Mouse (Mus musculus): ENCODE measurements around the gene Hoxc5. TPM values are rescaled to one million over a fixed set of nuclear protein-coding genes. Genes with fewer than 3 reads are reported as not detected.

Hoxc5 gene
- total and polyA plus RNA-seq, 2 experiments from 2014 or later: 5.4 to 6.4 TPM

DNA sequence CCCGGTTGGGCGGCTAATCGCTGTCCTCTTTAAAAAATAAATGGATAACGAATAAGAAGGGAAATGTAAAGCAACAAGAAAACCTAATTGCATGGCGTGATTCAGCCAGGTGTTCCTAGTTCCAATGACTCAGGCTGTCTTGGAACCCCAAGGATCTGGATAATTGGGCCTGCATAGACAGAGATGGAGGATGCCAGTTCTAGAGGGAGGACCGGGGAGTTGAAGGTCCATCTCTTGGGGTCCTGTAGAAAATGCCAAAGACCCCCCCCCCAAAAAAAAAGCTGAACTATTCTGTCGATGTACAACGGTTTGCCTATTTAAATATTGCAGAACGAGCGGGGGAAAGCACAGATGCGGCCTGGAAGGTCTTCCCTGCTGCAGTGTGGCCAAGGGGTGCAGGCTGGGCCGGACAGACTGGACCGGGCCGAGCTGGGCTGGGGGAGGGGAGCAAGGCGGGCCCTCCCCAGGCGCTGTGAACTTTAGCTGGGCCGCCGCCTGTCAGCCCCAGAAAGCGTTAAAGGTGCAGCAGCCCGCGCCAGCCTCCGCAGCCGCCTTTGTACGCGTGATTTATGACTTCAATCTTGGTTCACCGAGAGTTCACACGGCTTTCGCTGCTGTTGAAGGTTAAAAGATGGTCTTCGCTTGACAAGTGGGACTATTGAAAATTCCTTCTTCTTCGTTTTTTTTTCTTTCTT, 94.0 kb downstream of the Hoxc5 start:
- WGBS: 2% methylated on average over 30 of the region's 30 CpGs

GRCm38 (mm10) chr15:103061988-103062387, 94.7 kb downstream of the Hoxc5 start:
- Histone ChIP-seq H3K27me3 (ENCODE audit: insufficient read depth, low read length) (peaks cover 62% of the 10 kb centered on the region), H3K4me1 (ENCODE audit: insufficient read depth, low read length) (no peaks in the 10 kb centered on the region), H3K9ac (replicated peaks; ENCODE audit: low read length) (no peak overlapping the region), H3K27ac (no peak overlapping the region), H3K4me3 (ENCODE audit: low read length) (no peak overlapping the region), H3K36me3 (ENCODE audit: insufficient read depth, low read length) (no peaks in the 10 kb centered on the region), H3K9me3 (ENCODE audit: low read length) (no peaks in the 10 kb centered on the region), H3K4me2 (ENCODE audit: low read depth, low read length) (no peak overlapping the region)
- no peak for TF ChIP-seq CTCF (IDR thresholded peaks at IDR 0.05; ENCODE audit: low read depth)
- DNase-seq (ENCODE audit: low spot score) (no peak), ATAC-seq (no peak)
- 10% methylated on average over 2 of the region's 2 CpGs for WGBS

More for the DNA sequence above, 94.0 kb downstream of the Hoxc5 start:
- peak overlapping the region; percentile 40 for H3K4me2 ChIP-seq (ENCODE audit: low read depth, low read length)
- H3K4me1 ChIP-seq (ENCODE audit: insufficient read depth, low read length): no peaks in the 10 kb centered on the region
- DNase-seq (ENCODE audit: low spot score) (peak; percentile 56), ATAC-seq (no peak)
- peaks cover 62% of the 10 kb centered on the region for H3K27me3 ChIP-seq (ENCODE audit: insufficient read depth, low read length)
- 0 out of 2 replicates have a peak overlapping the region, but pooled peaks have one; percentile 2 for H3K4me3 ChIP-seq (ENCODE audit: low read length)
- peak overlapping the region; percentile 67 for H3K27ac ChIP-seq
- H3K36me3 ChIP-seq (ENCODE audit: insufficient read depth, low read length): no peaks in the 10 kb centered on the region
- no peaks in the 10 kb centered on the region for H3K9me3 ChIP-seq (ENCODE audit: low read length)
- no peak for TF ChIP-seq CTCF (IDR thresholded peaks at IDR 0.05; ENCODE audit: low read depth)
- no peak overlapping the region for H3K9ac ChIP-seq (replicated peaks; ENCODE audit: low read length)

GRCm38 (mm10) chr15:103065642-103066041, 98.4 kb downstream of the Hoxc5 start:
- TF ChIP-seq CTCF (IDR thresholded peaks at IDR 0.05; ENCODE audit: low read depth): no peak
- Histone ChIP-seq H3K36me3 (ENCODE audit: insufficient read depth, low read length) (no peaks in the 10 kb centered on the region), H3K4me2 (ENCODE audit: low read depth, low read length) (no peak overlapping the region), H3K4me1 (ENCODE audit: insufficient read depth, low read length) (no peaks in the 10 kb centered on the region), H3K27ac (no peak overlapping the region), H3K27me3 (ENCODE audit: insufficient read depth, low read length) (peaks cover 80% of the 10 kb centered on the region), H3K4me3 (ENCODE audit: low read length) (no peak overlapping the region), H3K9ac (replicated peaks; ENCODE audit: low read length) (no peak overlapping the region), H3K9me3 (ENCODE audit: low read length) (no peaks in the 10 kb centered on the region)
- DNase-seq (ENCODE audit: low spot score) (no peak), ATAC-seq (0 out of 2 replicates have a peak, but pooled peaks have one; percentile 24)
- 45% methylated on average over 7 of the region's 7 CpGs for WGBS

MicroRNAs encoded within 50 kb of the gene (microRNA counts, 519-probe panel; counts per million panel counts)
- microRNA mmu-miR-615-3p (not detected), microRNA mmu-miR-615-5p (not detected)

Small RNA genes lying within 50 kb of the gene (microRNA-seq; reads per million reads assigned to microRNA genes)
- gene Mir196a-2 (3.3 to 3.9 reads per million in 2 experiments), gene Mir615 (335 to 565 reads per million in 2 experiments)

Other genes starting within 250 kb of the Hoxc5 start
- gene Calcoco1, start 245.3 kb upstream of the Hoxc5 start, total RNA-seq (2014; rRNA removed): 26.6 and 32.4 TPM in 2 replicates
- 29.8 and 30.3 TPM in 2 replicates for gene Calcoco1, start 245.3 kb upstream of the Hoxc5 start, polyA plus RNA-seq (2015; fragmentation: Nextera tagmentation; extraction: Ambion mirVana)
- not detected in 2 replicates for gene Hoxc13, start 46.3 kb upstream of the Hoxc5 start, total RNA-seq (2014; rRNA removed)
- not detected in 2 replicates for gene Hoxc13, start 46.3 kb upstream of the Hoxc5 start, polyA plus RNA-seq (2015; fragmentation: Nextera tagmentation; extraction: Ambion mirVana)
- not detected in 2 replicates for gene Hoxc12, start 30.7 kb upstream of the Hoxc5 start, total RNA-seq (2014; rRNA removed)
- not detected in 2 replicates for gene Hoxc12, start 30.7 kb upstream of the Hoxc5 start, polyA plus RNA-seq (2015; fragmentation: Nextera tagmentation; extraction: Ambion mirVana)
- gene Hoxc11, start 13.0 kb upstream of the Hoxc5 start, total RNA-seq (2014; rRNA removed): not detected in 2 replicates
- gene Hoxc11, start 13.0 kb upstream of the Hoxc5 start, polyA plus RNA-seq (2015; fragmentation: Nextera tagmentation; extraction: Ambion mirVana): not detected in 2 replicates
- not detected in 2 replicates for gene Hoxc10, start 647 bp upstream of the Hoxc5 start, total RNA-seq (2014; rRNA removed)
- gene Hoxc10, start 647 bp upstream of the Hoxc5 start, polyA plus RNA-seq (2015; fragmentation: Nextera tagmentation; extraction: Ambion mirVana): not detected in 2 replicates
- not detected in 2 replicates for gene Hoxc9, start 9.0 kb downstream of the Hoxc5 start, total RNA-seq (2014; rRNA removed)
- gene Hoxc9, start 9.0 kb downstream of the Hoxc5 start, polyA plus RNA-seq (2015; fragmentation: Nextera tagmentation; extraction: Ambion mirVana): not detected in 2 replicates
- 0.26 TPM in 1 of 2 replicates, not detected in the other for gene Hoxc8, start 23.2 kb downstream of the Hoxc5 start, total RNA-seq (2014; rRNA removed)
- gene Hoxc8, start 23.2 kb downstream of the Hoxc5 start, polyA plus RNA-seq (2015; fragmentation: Nextera tagmentation; extraction: Ambion mirVana): not detected in 2 replicates
- gene Hoxc6, start 30.8 kb downstream of the Hoxc5 start, total RNA-seq (2014; rRNA removed): 0.43 and 1.4 TPM in 2 replicates
- 0.59 and 1.2 TPM in 2 replicates for gene Hoxc6, start 30.8 kb downstream of the Hoxc5 start, polyA plus RNA-seq (2015; fragmentation: Nextera tagmentation; extraction: Ambion mirVana)
- gene Hoxc4, start 51.5 kb downstream of the Hoxc5 start, total RNA-seq (2014; rRNA removed): 12.5 and 13.1 TPM in 2 replicates
- 33.0 and 35.4 TPM in 2 replicates for gene Hoxc4, start 51.5 kb downstream of the Hoxc5 start, polyA plus RNA-seq (2015; fragmentation: Nextera tagmentation; extraction: Ambion mirVana)
- gene Smug1, start 199.6 kb downstream of the Hoxc5 start, total RNA-seq (2014; rRNA removed): 22.7 and 40.1 TPM in 2 replicates
- gene Smug1, start 199.6 kb downstream of the Hoxc5 start, polyA plus RNA-seq (2015; fragmentation: Nextera tagmentation; extraction: Ambion mirVana): 11.9 and 13.2 TPM in 2 replicates

All from hindbrain, postnatal 0 days (tissue).